Mouse (Mus musculus) retina, adult 2 months (tissue): Measurements from ENCODE around the gene Ginm1.

Experiments
- DNase-seq: peaks from one replicate; pipeline ENCODE4 v3.0.0-alpha.2; 2012; ENCODE audit warnings: low read depth, low spot score

The Ginm1 gene

DNA sequence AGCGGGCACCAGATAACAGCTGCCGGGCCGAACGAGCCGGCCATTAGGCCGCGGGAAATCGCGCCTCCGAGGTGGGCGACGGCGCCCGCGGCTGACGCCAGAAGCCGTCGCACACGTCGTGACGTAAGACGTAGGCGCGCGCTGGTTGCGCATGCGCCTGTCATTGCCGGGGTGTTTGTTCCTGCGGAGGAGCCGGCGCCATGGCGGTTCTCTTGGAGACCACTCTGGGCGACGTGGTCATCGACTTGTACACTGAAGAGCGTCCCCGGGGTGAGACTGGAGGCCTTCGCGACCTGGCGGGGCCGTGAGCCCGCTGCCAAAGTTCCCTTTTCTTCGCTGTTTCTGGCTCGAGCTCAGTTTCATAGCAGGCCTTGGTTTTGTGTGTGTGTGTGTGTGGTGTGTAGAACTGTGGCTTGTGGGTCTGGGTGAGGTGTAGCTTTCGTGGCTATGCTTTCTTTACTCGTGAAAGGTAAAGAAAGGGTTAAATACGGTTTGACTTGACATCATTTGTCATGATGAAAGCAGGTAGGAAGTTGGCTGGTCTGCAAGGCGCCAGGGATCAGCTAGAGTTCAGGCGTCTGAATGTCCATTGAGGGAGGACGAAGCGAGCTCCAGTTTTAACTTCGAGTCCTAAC, at the start of gene Ginm1, which contains the start of gene Ppil4:
Gene Ginm1 (minus strand): TSS at position 74 of the 635 bp plus-strand sequence.
Gene Ppil4 (plus strand): TSS at position 141 of the 635 bp plus-strand sequence.
- peak; percentile 87 for DNase-seq

DNA sequence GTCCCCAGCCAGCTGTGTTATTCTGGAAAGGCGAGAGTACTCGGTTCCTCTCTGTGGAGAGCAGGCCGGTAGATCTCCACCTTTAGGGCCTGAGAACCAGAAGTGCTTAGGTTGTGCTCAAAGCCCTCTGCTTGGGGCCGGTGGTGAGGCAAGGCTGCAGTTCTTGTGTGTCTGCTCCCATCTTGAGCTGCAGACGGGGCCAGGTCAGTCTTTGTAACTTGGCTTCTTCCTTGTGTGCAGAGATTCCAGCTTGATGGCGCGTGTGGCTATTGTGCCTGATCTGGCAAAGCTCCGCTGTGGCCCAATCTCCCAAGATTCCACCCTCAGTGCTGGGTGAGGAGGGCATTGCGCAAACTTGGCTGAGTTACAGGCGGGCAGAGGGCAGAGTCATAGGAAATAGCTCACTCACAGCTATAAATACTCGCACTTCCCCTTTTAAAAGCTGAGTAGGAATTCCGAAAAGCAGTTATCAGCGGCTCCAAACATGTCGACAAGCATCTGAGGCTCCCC, 49.0 kb upstream of the Ginm1 start:
- no peak for DNase-seq

DNA sequence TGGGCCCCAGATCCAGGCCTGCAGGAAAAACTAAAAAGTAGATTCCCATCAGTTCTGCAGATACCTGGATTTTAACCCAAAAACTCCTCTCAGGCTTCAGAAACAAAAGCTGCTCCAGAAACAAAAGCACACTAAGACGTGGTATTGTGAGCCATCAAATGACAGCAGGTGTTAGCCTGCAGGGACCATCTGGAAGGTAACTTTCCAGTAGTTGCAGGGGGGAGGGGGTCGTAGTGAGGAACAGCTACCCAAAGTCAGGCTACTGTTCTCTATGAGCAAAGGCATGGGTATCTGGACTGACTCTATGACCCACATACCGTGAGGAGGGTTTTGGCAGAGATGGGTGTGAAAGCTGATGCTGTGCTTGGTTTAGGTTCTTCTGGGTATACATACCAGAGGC, 48.2 kb upstream of the Ginm1 start:
- no peak for DNase-seq

- no peak for DNase-seq
Measured at GRCm38 (mm10) chr10:7840353-7840733, 47.7 kb upstream of the Ginm1 start.

DNA sequence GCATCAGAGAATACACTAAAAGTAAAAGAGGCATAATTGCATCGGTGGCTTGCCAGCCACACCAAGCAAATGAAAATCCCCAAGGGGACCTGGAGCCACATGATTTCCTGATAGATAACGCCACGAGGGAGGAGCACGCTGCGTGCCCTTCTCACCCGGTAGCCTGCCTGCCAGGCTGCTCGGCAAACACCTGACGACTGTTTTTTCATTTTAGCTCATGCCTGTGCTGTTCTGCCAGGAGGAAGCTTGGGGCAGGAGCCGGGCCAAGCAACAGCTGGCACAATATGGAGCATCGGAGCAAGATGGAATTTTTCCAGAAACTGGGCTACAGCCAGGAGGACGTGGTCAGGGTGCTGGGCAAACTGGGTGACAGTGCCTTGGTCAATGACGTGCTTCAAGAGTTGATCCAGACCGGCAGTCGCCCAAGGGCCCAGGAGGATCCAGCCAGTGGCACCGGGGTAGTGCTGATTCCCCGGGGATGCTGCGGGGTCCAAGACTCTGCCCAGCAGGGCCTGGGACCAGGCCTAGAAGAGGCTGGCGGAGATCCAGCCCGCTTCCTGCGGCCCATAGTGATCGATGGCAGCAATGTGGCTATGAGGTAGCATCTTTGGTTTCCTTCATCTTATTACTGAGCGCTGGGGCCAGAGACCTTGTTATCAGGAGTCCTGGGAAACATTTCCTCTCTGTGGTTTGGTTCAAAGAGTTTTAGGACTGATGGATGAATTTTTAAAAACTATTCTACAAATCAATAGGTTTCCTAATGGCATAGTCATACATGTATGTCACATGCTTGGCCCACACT, 47.1 kb upstream of the Ginm1 start:
- DNase-seq, result no peak

GRCm38 (mm10) chr10:7838874-7839421, 46.3 kb upstream of the Ginm1 start:
- DNase-seq, result no peak

- DNase-seq, result no peak
Measured at GRCm38 (mm10) chr10:7838036-7838435, 45.4 kb upstream of the Ginm1 start.

DNA sequence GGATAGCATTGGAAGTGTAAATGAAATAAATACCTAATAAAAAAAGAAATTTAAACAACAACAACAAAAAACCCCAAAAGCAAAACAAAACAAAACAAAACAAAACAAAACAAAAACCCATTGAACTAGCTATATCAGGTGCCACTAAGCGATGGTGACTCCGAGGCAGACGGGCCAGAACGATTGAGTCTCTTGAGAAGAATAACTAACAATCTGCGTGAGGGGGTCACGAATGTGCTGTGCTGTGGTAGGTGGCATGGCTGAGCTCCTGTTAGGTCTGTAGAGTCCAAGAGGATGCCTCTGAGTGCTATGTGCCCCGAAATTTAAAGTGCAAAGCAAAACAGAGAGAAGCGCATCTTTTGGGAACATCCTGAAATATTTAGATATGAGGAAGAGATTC, 44.8 kb upstream of the Ginm1 start:
- no peak for DNase-seq

DNA sequence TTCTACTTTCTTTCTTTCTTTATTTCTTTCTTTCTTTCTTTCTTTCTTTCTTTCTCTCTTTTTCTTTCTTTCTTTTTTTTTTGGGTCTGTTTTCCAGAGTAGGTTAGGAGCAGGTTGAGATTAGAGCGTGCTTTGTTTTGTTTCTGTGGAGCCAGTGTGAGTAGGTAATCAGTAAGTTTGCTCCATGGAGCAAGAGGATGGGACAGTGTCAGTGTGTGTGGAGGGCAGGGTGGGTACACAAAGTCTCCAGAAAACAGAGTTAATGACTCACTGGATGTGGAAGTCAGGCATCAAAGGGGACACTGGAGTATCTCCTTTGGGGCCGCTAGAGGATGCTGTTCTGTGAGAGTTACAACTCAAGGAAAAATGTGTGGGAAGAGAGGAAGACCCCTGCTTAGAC, 44.3 kb upstream of the Ginm1 start:
- no peak for DNase-seq

DNA sequence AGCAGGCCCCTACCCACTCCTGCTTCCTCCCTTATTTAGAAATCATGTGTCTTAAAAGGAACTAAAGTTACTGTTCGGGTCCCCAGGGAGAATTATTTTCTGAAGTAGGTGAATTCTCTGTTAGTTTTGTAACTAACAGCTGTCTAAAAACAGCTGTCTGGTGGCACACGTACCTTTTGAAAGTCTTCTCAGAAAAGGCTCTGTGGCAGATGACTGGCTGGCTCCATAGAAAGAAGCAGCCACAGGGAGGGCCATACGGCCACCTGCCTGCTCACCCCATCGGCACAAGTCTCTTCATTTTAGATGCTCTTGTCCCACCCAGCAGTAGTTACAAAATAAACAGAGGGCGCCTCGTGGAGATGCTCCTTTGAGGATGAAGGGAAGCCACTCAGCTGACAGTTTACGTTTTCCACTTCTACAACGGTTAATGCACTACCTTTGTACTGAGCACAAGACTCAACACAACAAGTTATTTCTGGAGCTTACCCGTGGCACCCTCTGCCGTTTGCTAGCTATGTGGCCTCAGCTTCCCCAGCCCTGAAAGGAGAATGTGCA, 42.1 kb upstream of the Ginm1 start:
- DNase-seq, result no peak

- no peak for DNase-seq
Measured at GRCm38 (mm10) chr10:7833377-7834165, 40.9 kb upstream of the Ginm1 start.

DNA sequence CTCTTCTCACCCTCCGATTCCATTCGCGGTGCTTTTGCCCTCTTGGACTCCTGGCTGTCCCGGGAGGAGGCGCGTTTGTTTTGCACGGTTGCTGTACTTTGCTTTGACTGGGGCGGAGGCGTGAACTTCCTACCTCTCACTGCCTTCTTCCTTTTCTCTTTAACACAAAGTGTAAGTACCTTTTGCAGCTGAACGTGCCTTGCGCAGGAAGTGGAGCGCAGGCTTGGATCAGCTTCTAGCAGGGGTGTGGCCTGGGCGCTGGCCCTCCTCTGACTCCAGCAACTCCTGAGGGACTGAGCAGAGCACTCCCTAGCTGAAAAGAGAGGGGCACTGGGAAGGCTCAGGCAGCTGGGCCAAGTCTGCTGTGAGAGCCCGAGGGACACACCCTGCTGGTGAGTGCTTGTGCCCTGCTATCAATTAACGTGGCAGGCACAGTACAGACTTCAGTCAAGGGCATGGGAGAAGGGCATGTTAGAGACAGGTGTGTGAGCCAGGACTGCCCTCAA, 39.6 kb upstream of the Ginm1 start, which contains the start of gene Zc3h12d:
Gene Zc3h12d (plus strand): TSS at position 300 of the 506 bp plus-strand sequence.
- no peak for DNase-seq

DNA sequence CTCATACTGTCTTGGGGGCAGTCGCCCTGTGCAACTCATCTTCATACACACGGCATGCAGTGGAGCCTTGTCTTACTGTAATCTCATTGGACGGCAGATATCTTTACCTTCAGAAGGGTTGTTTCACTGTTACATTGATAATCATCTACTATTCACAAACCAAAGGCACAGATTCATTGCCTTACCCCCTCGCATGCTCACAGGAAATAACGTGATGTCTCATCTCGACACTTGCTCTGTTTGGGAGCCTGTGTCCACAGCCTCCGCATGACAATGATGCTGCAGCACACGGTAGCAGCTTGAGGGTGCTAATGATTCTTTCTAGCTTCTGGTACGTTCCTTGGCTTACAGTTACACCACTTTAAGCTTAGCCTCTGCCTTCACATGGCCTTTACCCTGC, 33.5 kb upstream of the Ginm1 start:
- no peak for DNase-seq

GRCm38 (mm10) chr10:7825281-7825665, 32.6 kb upstream of the Ginm1 start:
- DNase-seq, result no peak

DNA sequence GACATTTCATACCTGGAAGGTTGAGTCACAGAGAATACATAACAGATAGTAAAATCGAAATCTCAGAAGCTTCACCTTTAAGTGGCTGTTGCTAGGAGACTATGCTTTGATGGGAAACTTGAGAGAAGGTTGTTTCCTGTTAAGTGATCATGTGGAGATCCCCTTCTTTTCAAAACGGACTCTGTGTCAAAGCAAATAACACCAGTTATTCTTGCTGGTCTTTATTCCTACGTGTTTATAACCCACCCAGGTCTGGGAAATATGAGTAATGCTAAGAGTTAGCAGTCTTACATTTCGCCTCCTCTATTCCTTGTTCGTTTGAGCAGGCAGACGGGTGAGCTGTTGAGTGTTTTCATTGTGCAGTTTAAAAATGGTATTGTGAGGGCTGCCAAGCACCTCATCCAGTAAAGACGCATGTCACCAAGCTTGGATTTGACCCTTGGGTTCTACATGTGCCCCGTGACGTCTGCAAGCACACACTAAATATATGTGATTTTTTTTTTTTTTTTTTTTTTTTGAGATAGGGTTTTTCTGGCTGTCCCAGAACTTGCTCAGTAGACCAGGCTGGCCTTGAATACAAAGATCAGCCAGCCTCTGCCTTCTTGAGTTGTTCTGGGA, 32.1 kb upstream of the Ginm1 start:
- no peak for DNase-seq

DNA sequence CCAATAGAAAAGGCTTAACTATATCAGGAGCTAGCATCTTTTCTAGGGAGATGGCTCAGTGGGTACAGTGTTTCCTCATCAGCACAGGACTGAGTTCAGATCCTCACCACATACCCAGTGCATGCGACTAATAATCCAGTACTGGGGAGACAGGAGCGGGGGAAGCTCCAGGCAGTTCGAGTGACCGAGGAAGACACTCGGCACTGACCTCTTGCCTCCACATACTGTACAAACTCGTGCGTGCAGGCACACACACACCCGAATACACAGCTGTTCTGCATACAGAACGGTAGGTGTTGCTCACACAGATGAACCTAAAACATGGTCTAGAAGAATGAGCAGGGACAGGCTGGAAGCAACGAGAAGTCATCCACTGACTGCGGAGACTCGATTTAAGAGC, 29.4 kb upstream of the Ginm1 start:
- DNase-seq, result no peak

DNA sequence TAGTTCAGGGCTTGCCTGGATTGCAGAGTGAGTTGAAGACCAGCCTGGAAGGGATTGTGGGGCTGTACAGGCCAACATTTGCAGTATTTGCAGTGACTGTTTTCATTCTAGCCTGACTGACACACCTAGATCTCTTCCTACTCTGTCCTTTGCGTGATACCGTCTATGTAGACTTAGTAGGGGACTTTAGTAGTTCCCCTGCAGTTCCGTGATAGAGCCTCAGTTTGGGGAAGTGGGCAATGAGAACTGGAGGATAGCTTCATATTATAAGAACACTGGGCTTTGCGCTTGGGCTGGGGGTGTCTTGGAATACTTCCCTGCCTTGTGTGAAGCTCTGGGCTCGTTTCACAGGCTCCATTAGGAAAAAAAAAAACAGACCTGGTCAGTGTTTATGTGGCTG, 27.5 kb upstream of the Ginm1 start:
- DNase-seq, result no peak

DNA sequence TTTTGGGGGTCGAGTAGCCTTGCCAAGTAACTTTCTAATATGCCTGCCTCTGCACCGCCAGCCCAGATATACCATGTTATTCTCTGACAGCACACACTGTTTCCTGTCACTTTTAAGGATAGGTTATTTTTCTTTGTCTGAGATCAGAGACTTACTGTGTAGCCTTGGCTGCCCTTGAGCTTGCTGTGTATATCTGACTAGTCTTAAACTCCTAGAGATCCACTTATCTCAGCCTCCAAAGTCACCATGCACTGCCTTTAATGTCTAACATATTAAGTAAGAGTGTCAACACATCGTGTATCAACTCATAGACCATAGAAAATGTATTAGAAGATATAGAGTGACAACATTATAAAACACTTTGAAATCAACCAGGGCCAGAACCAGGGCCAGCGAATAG, 27.0 kb upstream of the Ginm1 start:
- DNase-seq, result no peak

GRCm38 (mm10) chr10:7819156-7819555, 26.5 kb upstream of the Ginm1 start:
- no peak for DNase-seq

GRCm38 (mm10) chr10:7818676-7819075, 26.1 kb upstream of the Ginm1 start:
- DNase-seq, result no peak

DNA sequence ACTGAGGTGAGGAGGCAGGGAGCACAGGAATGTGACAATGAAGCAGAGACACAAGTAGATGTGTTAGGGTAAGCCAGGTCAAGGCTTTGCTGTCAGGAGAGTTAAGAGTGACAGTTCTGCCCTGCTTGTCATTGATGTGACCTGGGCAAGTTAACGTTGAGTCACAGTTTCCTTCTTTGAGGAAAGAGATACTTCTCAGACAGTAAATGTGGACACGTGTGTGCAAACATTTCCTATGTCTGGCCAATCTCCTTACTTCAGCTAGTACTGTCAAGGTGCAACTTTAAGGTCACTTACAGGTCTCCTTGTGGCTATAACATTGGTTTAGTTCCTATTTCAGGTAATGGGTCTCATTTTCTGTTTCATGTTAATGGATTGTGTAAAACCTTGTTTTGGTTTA, 23.9 kb upstream of the Ginm1 start:
- no peak for DNase-seq
